Mouse (Mus musculus): Measurements from ENCODE around the gene Mrpl11. TPM values are rescaled to one million over a fixed set of nuclear protein-coding genes. Genes with fewer than 3 reads are reported as not detected.
"Not testable (repeated sequence)": the region's sequence is repeated elsewhere in the genome, so short reads cannot be mapped to it uniquely, and the experiment has no call there.

The Mrpl11 gene
- 10 to 100 TPM; 79.9 to 91.1 TPM for polyA plus RNA-seq (2017; shearing (Covaris generic))

- ATAC-seq: peak; percentile 98
Observed at GRCm38 (mm10) chr19:4961928-4962601, at the start of gene Mrpl11. Gene Mrpl11, plus strand, starts transcription at chr19:4962147.

- no peak for ATAC-seq
Observed at GRCm38 (mm10) chr19:4915924-4916603, 45.9 kb upstream of the Mrpl11 start.

- ATAC-seq: no peak
Observed at GRCm38 (mm10) chr19:4916827-4917226, 45.1 kb upstream of the Mrpl11 start.

DNA sequence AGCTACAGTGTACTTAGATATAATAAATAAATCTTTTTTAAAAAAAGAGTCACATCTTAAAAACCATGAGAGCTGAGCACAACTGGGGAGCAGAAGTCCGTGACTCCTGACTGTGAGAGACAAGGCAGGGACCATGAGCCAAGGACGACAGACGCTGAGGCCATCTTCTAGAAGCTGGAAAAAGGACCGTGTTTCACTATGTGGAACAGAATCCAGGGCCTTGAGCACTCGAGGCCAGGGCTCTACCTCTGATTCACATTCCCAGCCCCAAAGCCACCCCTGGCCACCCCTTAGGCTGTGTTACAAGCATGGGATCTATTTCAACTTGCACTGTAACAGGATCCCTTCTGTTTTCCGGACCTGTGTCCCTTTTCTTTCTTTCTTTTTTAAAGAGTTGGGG, 42.3 kb upstream of the Mrpl11 start:
- no peak for ATAC-seq

DNA sequence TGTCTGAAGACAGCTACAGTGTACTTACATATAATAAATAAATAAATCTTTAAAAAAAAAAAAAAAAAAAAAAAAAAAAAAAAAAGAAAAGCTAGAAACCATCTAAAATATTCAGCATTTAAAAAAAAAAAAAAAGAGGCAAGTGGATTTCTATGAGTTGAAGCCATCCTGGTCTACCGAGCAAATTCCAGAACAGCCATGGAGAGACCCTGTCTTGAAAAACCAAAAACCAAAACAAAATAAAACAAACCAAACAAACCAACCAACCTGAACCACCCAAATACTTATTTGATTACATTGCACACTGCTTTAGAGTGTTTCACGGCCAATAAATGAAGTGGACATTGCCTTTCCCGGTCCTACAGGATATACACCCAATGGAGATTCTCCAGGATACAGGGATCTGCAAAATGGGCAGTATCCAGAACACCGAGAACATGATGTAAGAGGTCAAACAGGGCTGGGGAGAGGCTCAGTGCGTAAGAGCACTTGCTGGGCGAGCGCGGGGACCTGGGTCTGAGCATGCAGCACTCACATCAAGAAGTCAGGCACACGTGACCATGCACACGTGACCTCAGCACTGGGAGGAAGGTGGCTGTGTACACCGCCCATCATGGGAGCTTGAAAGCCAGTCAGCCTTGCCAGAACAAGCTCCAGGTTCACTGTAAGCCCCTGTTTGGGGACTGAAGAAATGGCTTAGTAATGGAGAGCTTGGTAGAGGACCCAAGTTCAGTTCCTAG, 36.7 kb upstream of the Mrpl11 start:
- no peak for ATAC-seq

- ATAC-seq: peak; percentile 100
Observed at GRCm38 (mm10) chr19:4927904-4928531, 33.9 kb upstream of the Mrpl11 start, which contains the start of gene Dpp3. Gene Dpp3, minus strand, starts transcription at chr19:4928287.

DNA sequence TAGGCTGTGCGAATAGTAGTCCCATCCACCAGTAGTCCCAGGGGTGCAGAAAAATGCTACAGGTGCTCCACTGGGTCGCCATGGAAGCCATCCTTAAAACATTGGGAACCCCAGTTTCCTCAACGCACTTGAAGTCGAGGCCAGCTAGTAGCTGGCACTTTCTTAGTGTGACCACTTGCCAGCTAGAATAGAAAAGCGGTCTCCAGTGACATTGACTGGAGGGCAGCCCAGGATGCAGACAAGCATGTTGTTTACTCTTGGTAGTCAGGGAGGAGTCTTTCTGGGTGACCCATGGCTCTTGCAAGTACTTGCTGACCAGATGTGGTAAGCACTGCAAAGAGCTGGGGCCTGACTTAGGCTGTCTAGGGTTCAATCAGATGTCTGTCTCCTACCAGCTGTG, 33.2 kb upstream of the Mrpl11 start:
- no peak for ATAC-seq

- ATAC-seq: no peak
Observed at GRCm38 (mm10) chr19:4936896-4937295, 25.1 kb upstream of the Mrpl11 start.

DNA sequence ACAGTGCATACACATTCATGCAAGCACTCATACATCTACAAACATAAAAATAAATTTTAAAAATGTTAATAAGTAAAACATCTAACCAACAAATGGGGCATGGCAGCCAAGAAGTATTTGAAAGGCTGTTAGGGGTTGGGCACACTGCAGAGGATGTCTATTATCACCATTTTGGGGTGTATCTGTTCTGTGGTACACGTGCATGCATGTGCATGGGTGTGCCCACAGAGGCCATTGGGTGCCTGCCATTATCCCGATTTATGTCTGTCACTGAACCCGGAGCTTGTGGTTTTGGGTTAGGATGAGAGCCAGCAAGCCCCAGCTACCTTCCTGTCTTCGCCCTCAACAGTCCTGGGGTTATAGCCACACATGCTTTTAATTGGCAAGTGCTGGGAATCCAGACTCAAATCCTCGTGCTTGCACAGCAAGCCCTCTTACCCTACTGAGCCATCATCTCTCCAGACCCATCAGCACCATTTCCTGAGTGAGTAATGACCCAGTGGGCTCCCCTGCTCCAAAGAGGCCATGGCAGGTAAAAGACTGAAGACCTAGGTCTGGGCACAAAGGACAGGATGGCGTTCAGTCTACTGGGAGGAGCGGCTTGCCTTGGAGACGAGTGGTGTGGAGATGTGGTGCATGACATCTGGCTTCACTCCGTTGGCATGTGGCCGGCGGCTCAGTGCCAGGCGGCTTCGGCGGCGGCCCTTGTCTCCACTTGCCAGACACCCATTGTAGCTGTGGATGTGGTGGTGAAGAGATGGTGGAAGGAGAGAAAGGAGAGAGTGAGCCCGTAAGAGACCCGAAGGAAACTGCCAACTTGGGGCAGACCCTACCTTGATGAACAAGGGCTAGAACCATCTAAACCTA, 24.3 kb upstream of the Mrpl11 start:
- ATAC-seq: no peak

- peak; percentile 68 for ATAC-seq
Observed at GRCm38 (mm10) chr19:4942551-4943252, 19.2 kb upstream of the Mrpl11 start, which contains the start of gene Peli3. Gene Peli3, minus strand, starts transcription at chr19:4943127.

DNA sequence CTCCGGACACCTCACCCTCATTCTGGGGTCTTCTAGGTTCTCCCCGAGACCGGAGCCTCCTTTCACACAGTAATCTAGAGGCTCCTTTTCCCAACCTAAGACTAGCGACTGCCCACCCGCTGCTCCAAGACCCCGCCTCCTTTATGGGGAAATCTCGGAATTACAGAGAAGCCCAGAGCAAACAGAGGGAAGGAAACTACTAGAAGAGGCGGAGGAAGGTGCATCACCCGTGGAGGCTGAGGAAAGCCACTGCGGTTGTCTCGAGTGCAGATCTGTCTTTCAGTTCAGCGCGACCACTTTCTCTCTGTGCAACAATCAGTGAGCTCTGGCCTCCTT, 18.7 kb upstream of the Mrpl11 start:
- ATAC-seq: no peak

DNA sequence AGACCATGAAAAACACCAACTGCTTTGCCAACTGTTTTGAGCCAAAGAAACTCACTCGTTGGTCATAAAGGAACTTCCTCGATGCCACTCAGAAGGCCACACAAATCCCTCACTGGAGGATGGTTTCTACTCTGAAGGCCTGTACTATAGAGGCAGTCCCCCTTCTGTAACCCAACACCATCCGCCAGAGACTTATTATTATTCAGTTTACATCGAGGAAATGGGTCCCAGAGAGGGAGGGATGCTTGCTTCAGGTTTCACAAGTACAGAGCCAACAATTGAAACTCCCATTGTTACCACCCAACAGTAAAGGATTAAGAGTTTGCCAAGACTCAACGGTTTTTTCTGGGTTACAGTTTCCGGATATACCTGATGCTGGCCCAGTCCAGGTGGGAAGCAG, 16.4 kb upstream of the Mrpl11 start:
- ATAC-seq: no peak

DNA sequence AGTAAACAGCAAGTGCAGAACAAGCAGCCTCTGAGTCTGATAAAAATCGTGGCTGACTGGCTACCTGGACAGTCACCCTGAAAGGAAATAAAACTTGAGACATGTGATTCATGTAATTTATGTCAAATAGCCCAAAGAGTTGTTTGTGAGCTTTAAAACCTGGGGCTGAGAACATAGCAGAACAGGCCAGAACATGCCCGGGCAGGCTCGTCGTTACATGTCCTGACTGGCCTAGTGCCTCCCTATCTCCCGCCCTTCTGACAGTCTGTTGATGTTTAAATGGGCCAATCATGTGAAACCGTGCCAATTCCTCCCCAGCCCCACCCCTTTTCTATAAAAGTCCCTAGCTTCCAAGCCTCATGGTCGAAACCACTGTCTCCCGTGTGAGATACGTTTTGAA, 13.3 kb upstream of the Mrpl11 start:
- not testable (repeated sequence) for ATAC-seq

GRCm38 (mm10) chr19:4968236-4968635, 6.3 kb downstream of the Mrpl11 start:
- ATAC-seq: no peak

GRCm38 (mm10) chr19:4981767-4982166, 19.8 kb downstream of the Mrpl11 start:
- no peak for ATAC-seq

DNA sequence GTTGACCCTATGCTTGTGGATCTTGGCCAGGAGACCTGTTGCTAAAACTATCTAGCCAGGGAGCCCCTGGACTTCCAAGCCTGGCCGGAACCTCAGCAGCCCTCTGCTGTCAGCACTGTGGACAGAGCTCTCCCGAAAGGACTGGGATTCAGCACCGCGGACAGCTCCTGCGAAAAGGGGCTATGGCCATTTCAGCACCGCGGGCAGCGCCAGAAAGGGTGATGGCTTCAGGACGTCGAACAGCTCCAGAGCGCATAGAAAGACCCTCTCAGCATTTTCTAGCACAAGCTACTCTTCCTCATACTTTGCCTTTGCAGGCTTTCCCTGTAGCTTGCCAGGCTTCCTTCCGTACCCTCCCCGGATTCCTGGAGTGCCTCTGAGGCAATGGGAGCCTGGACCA, 27.1 kb downstream of the Mrpl11 start:
- ATAC-seq: no peak

DNA sequence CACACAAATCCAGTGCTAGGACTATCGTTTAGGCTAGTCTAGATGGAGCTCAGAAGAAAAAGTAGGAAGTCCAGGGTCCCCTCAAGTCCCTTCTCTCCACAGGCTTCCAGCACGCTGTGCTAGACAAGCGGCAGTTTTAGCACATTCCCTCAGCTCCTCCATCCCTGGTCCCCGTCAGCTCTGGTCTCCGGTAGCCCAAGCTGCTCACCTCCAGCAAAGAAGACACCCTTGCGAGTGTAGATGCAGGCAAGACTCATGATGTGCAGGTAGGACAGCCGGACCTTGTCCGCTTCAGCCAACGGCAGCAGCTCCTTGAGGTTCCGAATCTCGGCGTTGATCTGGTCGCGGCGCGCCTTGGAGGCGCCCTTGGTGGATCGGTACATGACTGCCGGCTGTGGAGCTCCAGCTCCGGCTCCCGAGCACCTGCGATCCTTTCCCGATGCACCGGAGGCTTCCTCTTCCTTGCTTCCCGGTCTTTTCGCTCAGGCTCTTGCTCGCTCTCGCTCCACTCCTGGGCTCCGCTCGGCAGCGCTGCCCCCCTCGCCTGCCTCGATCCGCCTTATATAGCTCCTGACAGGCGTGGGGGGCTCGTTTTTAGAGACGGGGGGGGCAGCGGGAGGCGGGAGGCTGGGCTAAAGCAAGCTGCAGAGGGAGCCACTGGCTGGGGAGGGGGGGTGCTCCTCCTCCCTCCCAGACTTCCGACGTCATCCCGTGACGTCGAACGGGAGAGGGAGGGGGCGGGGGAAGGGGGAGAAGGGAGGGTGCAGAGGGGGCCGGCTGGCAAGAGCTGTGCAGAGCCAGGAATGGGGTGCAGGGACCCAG, 27.7 kb downstream of the Mrpl11 start:
- no peak for ATAC-seq

DNA sequence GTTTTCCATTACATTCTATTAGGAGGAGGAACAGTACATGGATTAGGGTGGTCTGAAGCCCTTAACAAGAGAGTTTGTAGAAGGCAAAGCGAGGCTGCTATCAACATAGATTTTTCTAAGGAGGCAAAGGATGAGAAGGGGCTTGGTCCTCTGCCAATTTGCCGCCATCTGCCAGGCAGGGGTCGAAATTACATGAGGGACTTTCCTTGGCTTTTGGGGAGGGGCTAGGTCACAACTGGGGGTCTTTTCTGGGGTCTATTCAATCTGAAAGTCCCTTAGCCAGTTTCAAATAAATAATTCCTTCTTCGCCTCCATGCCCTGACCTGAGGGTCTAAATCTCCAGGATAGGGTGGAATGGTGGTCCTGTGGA, 28.3 kb downstream of the Mrpl11 start, which contains the start of gene Npas4:
Npas4 (minus strand) TSS at position 61 of the 370 bp plus-strand sequence.
- no peak for ATAC-seq

- no peak for ATAC-seq
Observed at GRCm38 (mm10) chr19:4990716-4991115, 28.8 kb downstream of the Mrpl11 start.

DNA sequence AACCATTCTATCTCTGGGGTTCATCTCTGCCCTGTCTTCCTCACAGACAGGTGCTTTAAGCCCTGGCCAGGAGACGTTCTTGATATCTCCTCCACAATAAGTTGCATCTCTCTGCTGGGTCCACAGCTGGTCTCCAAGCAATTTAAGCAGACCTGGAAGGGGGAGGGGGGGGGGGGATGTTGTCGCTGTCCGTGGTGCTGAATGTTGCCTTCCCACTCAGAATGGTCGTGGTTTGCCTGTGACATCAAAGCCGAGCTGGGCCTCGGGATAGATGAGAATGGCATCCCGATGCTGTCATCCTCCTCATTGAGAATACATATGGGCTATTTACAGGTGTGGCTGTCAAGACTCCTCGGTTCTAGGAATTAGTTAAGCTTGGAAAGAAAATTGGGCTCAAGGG, 30.4 kb downstream of the Mrpl11 start:
- no peak for ATAC-seq

DNA sequence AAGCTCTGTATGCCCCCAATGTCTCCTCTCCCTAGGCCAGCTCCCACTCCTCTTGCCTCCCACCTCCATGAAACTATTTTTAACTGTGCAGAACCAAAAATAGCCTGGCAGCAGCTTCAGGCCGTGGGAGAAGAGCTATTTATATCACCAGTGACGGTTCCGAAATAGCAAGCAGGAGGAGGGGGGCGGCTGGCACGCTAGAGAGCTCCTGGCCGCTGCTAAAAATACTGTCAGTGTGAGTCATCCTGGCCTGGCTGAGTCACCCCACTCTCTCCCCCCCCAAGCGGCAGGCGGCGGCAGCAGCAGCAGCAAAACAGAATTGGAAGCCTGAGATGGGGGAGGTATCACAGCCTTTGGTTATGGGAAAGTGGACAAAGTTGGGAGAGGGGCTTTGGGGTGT, 31.0 kb downstream of the Mrpl11 start:
- peak; percentile 85 for ATAC-seq

All from activated CD4-positive, CD25-positive, alpha-beta regulatory T cell, adult 4 months (primary cell).